Mouse (Mus musculus) liver, postnatal 0 days (tissue): ENCODE data around the gene Cacna2d2.

Experiments used
- CTCF ChIP-seq: sonication (generic); IDR thresholded peaks from 2 replicates; pipeline ENCODE4 v1.5.1; 2016; ENCODE audit warnings: antibody characterized with exemption, low read depth
- EP300 ChIP-seq: IDR thresholded peaks from 2 replicates; pipeline ENCODE4 v1.6.1; 2016; ENCODE audit warnings: antibody characterized with exemption, low read depth, mild to moderate bottlenecking

DNA sequence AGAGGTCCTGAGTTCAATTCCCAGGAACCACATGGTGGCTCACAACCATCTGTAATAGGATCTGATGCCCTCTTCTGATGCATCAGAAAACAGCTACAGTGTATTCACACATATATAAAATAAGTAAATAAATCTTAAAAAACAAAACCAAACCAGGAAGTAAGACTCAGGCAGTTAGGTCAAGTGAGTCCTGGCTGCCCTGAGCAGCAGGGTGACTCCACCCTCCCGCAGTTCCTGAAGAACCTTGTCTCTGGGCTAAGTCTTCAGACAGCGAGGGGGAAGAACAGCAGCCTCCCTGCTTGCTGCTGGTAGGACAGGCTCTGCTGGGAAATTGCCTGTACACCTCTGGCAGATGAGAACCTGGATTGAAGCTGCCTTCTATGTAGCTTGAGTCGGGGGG lies 156.9 kb downstream of the Cacna2d2 start:
- TF ChIP-seq EP300 (no peak), CTCF (no peak)
